Mouse (Mus musculus) CH12.LX (cell line): ENCODE measurements around the gene Fam71b. TPM values are rescaled to one million over a fixed set of nuclear protein-coding genes. Genes with fewer than 3 reads are reported as not detected.
A peak's percentile ranks its signal among the peaks of the same experiment; 100 is the strongest.

Experiments used
- DNase-seq: peaks from one replicate; pipeline ENCODE4 v3.0.0-alpha.2; 2013; ENCODE audit errors: extremely low read depth
- H3K27ac ChIP-seq: 2 replicates; pipeline ENCODE4 v1.5.1; 2012; ENCODE audit warnings: low read depth, mild to moderate bottlenecking, control low read depth, moderate library complexity; ENCODE audit not compliant: insufficient read depth
- H3K27me3 ChIP-seq: replicated peaks from 2 replicates; pipeline ENCODE3; 2012; ENCODE audit warnings: inconsistent platforms
- H3K36me3 ChIP-seq, 2 experiments: replicated peaks in 1 of 2; 2 replicates each; pipeline versions ENCODE3 to v1.6.1; 2012; ENCODE audit warnings: inconsistent platforms in 1 of 2, low read length in 1 of 2, mild to moderate bottlenecking in 1 of 2, mixed read lengths in 1 of 2, moderate library complexity in 1 of 2; ENCODE audit not compliant: control insufficient read depth in 1 of 2, insufficient read depth in 1 of 2
- H3K4me1 ChIP-seq, 2 experiments: 2 replicates each; pipeline ENCODE4 v1.6.1; 2012; ENCODE audit warnings: inconsistent platforms in 1 of 2, moderate library complexity in 1 of 2; ENCODE audit not compliant: insufficient read depth in 2 of 2, control insufficient read depth in 1 of 2
- H3K4me2 ChIP-seq: 2 replicates; pipeline ENCODE4 v1.6.1; 2012; ENCODE audit warnings: low read depth, mild to moderate bottlenecking, control low read depth; ENCODE audit not compliant: poor library complexity, insufficient read depth, severe bottlenecking
- H3K4me3 ChIP-seq, 3 experiments: fragments of 150-350 bp in 1 of 3; sonication (generic) in 1 of 3; replicated peaks in 1 of 3; 2 replicates each; pipeline versions ENCODE3 to v1.5.1; 2011 to 2012; ENCODE audit warnings: low read depth in 2 of 3, low read length in 2 of 3, mild to moderate bottlenecking in 2 of 3, moderate library complexity in 2 of 3, control low read depth in 1 of 3, improper control_type of control experiment in 1 of 3, inconsistent platforms in 1 of 3, mixed read lengths in 1 of 3; ENCODE audit not compliant: poor library complexity in 1 of 3
- H3K79me2 ChIP-seq: replicated peaks from 2 replicates; pipeline ENCODE4 v1.6.1; 2012; ENCODE audit warnings: mild to moderate bottlenecking, moderate library complexity; ENCODE audit not compliant: control insufficient read depth, poor library complexity, insufficient read depth, severe bottlenecking; ENCODE audit errors: extremely low read depth
- H3K9ac ChIP-seq: 2 replicates; pipeline ENCODE4 v1.6.1; 2012; ENCODE audit warnings: low read depth, mild to moderate bottlenecking, control low read depth, moderate library complexity; ENCODE audit not compliant: insufficient read depth
- H3K9me3 ChIP-seq: replicated peaks from 2 replicates; pipeline ENCODE3; 2012; ENCODE audit warnings: low read length, inconsistent platforms, mixed read lengths
- BHLHE40 ChIP-seq: IDR thresholded peaks from 2 replicates; pipeline ENCODE4 v1.6.1; 2011; ENCODE audit warnings: mild to moderate bottlenecking, low read depth, low read length, improper control_type of control experiment
- CHD1 ChIP-seq: IDR thresholded peaks from 2 replicates; pipeline ENCODE4 v1.6.1; 2012; ENCODE audit warnings: low read depth, low read length, improper control_type of control experiment, inconsistent platforms
- CHD2 ChIP-seq: IDR thresholded peaks from 2 replicates; pipeline ENCODE4 v1.6.1; 2011; ENCODE audit warnings: low read length, improper control_type of control experiment
- E2F4 ChIP-seq: IDR thresholded peaks from 2 replicates; pipeline ENCODE4 v1.6.1; 2011; ENCODE audit warnings: low read depth, low read length, improper control_type of control experiment; ENCODE audit not compliant: insufficient replicate concordance
- ELF1 ChIP-seq: IDR thresholded peaks from 2 replicates; pipeline ENCODE4 v1.6.1; 2014; ENCODE audit warnings: low read depth, mild to moderate bottlenecking, inconsistent platforms, low read length, improper control_type of control experiment
- EP300 ChIP-seq: IDR thresholded peaks from 2 replicates; pipeline ENCODE4 v1.6.1; 2011; ENCODE audit warnings: low read length, improper control_type of control experiment
- ETS1 ChIP-seq: conservative IDR thresholded peaks from 2 replicates; pipeline ENCODE4 v1.6.1; 2012; ENCODE audit warnings: low read depth, mild to moderate bottlenecking, inconsistent platforms, low read length, improper control_type of control experiment, moderate library complexity
- GABPA ChIP-seq: IDR thresholded peaks from 2 replicates; pipeline ENCODE4 v1.6.1; 2012; ENCODE audit warnings: low read depth, low read length, improper control_type of control experiment, inconsistent platforms; ENCODE audit not compliant: insufficient replicate concordance
- HCFC1 ChIP-seq: IDR thresholded peaks from 2 replicates; pipeline ENCODE4 v1.6.1; 2012; ENCODE audit warnings: low read depth, mild to moderate bottlenecking, inconsistent platforms, low read length, improper control_type of control experiment
- IRF4 ChIP-seq: IDR thresholded peaks from 2 replicates; pipeline ENCODE4 v1.6.1; 2014; ENCODE audit warnings: low read depth, mild to moderate bottlenecking, inconsistent platforms, low read length, improper control_type of control experiment
- JUND ChIP-seq: conservative IDR thresholded peaks from 2 replicates; pipeline ENCODE4 v1.6.1; 2011; ENCODE audit warnings: low read depth, low read length, improper control_type of control experiment
- MAFK ChIP-seq: IDR thresholded peaks from 2 replicates; pipeline ENCODE4 v1.6.1; 2011; ENCODE audit warnings: low read length, improper control_type of control experiment; ENCODE audit not compliant: insufficient replicate concordance
- MAX ChIP-seq: IDR thresholded peaks from 2 replicates; pipeline ENCODE4 v1.6.1; 2011; ENCODE audit warnings: low read length, improper control_type of control experiment
- MAZ ChIP-seq: IDR thresholded peaks from 2 replicates; pipeline ENCODE4 v1.6.1; 2012; ENCODE audit warnings: low read depth, mild to moderate bottlenecking, inconsistent platforms, low read length, improper control_type of control experiment, moderate library complexity
- MEF2A ChIP-seq: IDR thresholded peaks from 2 replicates; pipeline ENCODE4 v1.6.1; 2014; ENCODE audit warnings: low read depth, mild to moderate bottlenecking, inconsistent platforms, low read length, improper control_type of control experiment, borderline replicate concordance
- MXI1 ChIP-seq: IDR thresholded peaks from 2 replicates; pipeline ENCODE4 v1.6.1; 2011; ENCODE audit warnings: mild to moderate bottlenecking, low read depth, low read length, improper control_type of control experiment
- MYC ChIP-seq: IDR thresholded peaks from 2 replicates; pipeline ENCODE4 v1.6.1; 2011; ENCODE audit warnings: low read depth, mild to moderate bottlenecking, improper control_type of control experiment, low read length
- NELFE ChIP-seq: IDR thresholded peaks from 2 replicates; pipeline ENCODE4 v1.6.1; 2011; ENCODE audit warnings: low read depth, low read length, improper control_type of control experiment
- NRF1 ChIP-seq: IDR thresholded peaks from 2 replicates; pipeline ENCODE4 v1.6.1; 2014; ENCODE audit warnings: low read depth, mild to moderate bottlenecking, inconsistent platforms, low read length, improper control_type of control experiment, moderate library complexity
- PAX5 ChIP-seq: IDR thresholded peaks from 2 replicates; pipeline ENCODE4 v1.6.1; 2012; ENCODE audit warnings: low read length, inconsistent platforms, mixed read lengths
- POLR2A ChIP-seq: IDR thresholded peaks from 2 replicates; pipeline ENCODE4 v1.6.1; 2011; ENCODE audit warnings: low read depth, mild to moderate bottlenecking, improper control_type of control experiment, low read length
- POLR2AphosphoS2 ChIP-seq: IDR thresholded peaks from 2 replicates; pipeline ENCODE4 v1.6.1; 2011; ENCODE audit warnings: low read depth, low read length, improper control_type of control experiment
- RCOR1 ChIP-seq: conservative IDR thresholded peaks from 2 replicates; pipeline ENCODE4 v1.6.1; 2012; ENCODE audit warnings: low read depth, mild to moderate bottlenecking, inconsistent platforms, low read length, improper control_type of control experiment
- SMC3 ChIP-seq: IDR thresholded peaks from 2 replicates; pipeline ENCODE4 v1.6.1; 2011; ENCODE audit warnings: low read depth, low read length, improper control_type of control experiment
- TBP ChIP-seq: conservative IDR thresholded peaks from 2 replicates; pipeline ENCODE4 v1.6.1; 2011; ENCODE audit warnings: low read depth, low read length, improper control_type of control experiment
- TCF12 ChIP-seq: IDR thresholded peaks from 2 replicates; pipeline ENCODE4 v1.6.1; 2014; ENCODE audit warnings: low read depth, mild to moderate bottlenecking, inconsistent platforms, low read length, improper control_type of control experiment
- USF1 ChIP-seq: IDR thresholded peaks from 2 replicates; pipeline ENCODE4 v1.6.1; 2014; ENCODE audit warnings: low read depth, mild to moderate bottlenecking, inconsistent platforms, low read length, improper control_type of control experiment
- USF2 ChIP-seq: conservative IDR thresholded peaks from 2 replicates; pipeline ENCODE4 v1.6.1; 2011; ENCODE audit warnings: low read depth, low read length, improper control_type of control experiment
- ZC3H11A ChIP-seq: IDR thresholded peaks from 2 replicates; pipeline ENCODE4 v1.6.1; 2012; ENCODE audit warnings: low read depth, mild to moderate bottlenecking, inconsistent platforms, low read length, improper control_type of control experiment
- ZKSCAN1 ChIP-seq: IDR thresholded peaks from 2 replicates; pipeline ENCODE4 v1.6.1; 2012; ENCODE audit warnings: low read depth, inconsistent platforms, low read length, improper control_type of control experiment, borderline replicate concordance
- ZMIZ1 ChIP-seq: IDR thresholded peaks from 2 replicates; pipeline ENCODE4 v1.6.1; 2012; ENCODE audit warnings: low read depth, mild to moderate bottlenecking, inconsistent platforms, low read length, improper control_type of control experiment
- dilution Hi-C: fragments of 300-500 bp; cut with MboI; formaldehyde crosslinking; loops from 2 replicates; pipeline ENCODE4 v1.14.3; 2020; ENCODE audit warnings: low sequenced_read_pairs; ENCODE audit not compliant: extremely low pct_unique_long_range_greater_than_20kb, extremely low pct_ligation_motif_present
- in situ Hi-C: fragments of 300-500 bp; cut with MboI; formaldehyde crosslinking; loops from 3 replicates; pipeline ENCODE4 v1.14.3; 2019; ENCODE audit warnings: low sequenced_read_pairs, low pct_ligation_motif_present, low pct_unique_long_range_greater_than_20kb, mixed read lengths
- polyA plus RNA-seq: library from polyadenylated mRNA; unstranded; fragments of >175 nt; gene quantifications from 2 replicates; pipeline ENCODE4 v1.2.1, GENCODE M21; 2012; ENCODE audit warnings: low read depth; ENCODE audit not compliant: insufficient read length
- total RNA-seq, 2 experiments: library from RNA; depleted of rRNA; stranded (reverse); fragments of 300-350 nt in 1 of 2; fragments of >200 nt in 1 of 2; gene quantifications; 2 replicates each; pipeline ENCODE4 v1.2.3; 2012 to 2014

The Fam71b gene
- total and polyA plus RNA-seq, 3 experiments = 0.46 to 2.6 (median 2.4) TPM

DNA sequence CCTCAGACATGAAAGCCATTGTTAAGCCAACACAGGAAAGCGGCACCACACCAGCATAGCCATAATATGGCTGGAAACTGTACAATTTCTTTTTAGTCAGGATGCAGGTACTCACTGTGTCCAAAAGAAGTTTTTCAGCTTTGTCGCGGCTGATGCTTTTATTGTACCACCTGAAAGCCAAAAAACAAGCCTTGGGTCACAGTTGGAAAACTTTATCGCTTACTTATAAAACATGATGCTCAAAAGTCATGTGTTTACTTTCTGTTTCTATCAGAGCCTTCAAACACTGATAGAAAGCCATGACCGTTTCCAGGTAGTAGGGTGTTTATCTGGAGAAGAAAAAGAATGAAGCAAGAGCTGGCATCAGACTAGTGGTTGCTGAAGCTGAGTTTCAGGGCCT lies 48.6 kb upstream of the Fam71b start:
- H3K4me2 ChIP-seq = no peak overlapping the region
- no peaks in the 10 kb centered on the region for H3K79me2 ChIP-seq
- TF ChIP-seq PAX5 (no peak), MEF2A (no peak), ELF1 (no peak), NRF1 (no peak), MAZ (no peak)
- no peaks in the 10 kb centered on the region for H3K27me3 ChIP-seq
- no peak overlapping the region for H3K9ac ChIP-seq
- peaks cover 27 to 66% of the 10 kb centered on the region in 2 experiments for H3K4me1 ChIP-seq
- H3K36me3 ChIP-seq = no peaks in the 10 kb centered on the region
- no peak overlapping the region for H3K4me3 ChIP-seq
- no peak overlapping the region for H3K27ac ChIP-seq
- no peaks in the 10 kb centered on the region for H3K9me3 ChIP-seq
- in situ Hi-C loops (loop anchor here (5.0 kb wide), 1 partner anchor 40 kb away; no protein-coding TSS in a partner anchor), dilution Hi-C loops (no loop called here)
- DNase-seq = no peak

GRCm38 (mm10) chr11:46348416-46348815 lies 47.9 kb upstream of the Fam71b start:
- dilution Hi-C loops = no loop called here
- Histone ChIP-seq H3K36me3 (no peaks in the 10 kb centered on the region), H3K4me3 (no peak overlapping the region), H3K79me2 (no peaks in the 10 kb centered on the region), H3K9me3 (no peaks in the 10 kb centered on the region), H3K27me3 (no peaks in the 10 kb centered on the region), H3K9ac (no peak overlapping the region), H3K4me2 (no peak overlapping the region), H3K4me1 (peaks cover 27 to 62% of the 10 kb centered on the region in 2 experiments), H3K27ac (no peak overlapping the region)
- DNase-seq = peak; percentile 54
- TF ChIP-seq USF2 = no peak
- no peak for TF ChIP-seq JUND
- TF ChIP-seq ZC3H11A = no peak
- TF ChIP-seq ZKSCAN1 = no peak
- TF ChIP-seq NELFE = no peak
- TF ChIP-seq ETS1 = peak; percentile 74
- no peak for TF ChIP-seq RCOR1
- 0 out of 2 replicates have a peak, but pooled peaks have one; percentile 62 for TF ChIP-seq MAFK
- TF ChIP-seq CHD1 = no peak
- TF ChIP-seq MYC = peak; percentile 67; the same call in 1 of the 2 replicates
- TF ChIP-seq POLR2A = no peak
- 0 out of 2 replicates have a peak, but pooled peaks have one; percentile 7 for TF ChIP-seq TCF12
- TF ChIP-seq POLR2AphosphoS2 = no peak
- no peak for TF ChIP-seq NRF1
- no peak for TF ChIP-seq E2F4
- TF ChIP-seq TBP = no peak
- TF ChIP-seq MXI1 = no peak
- peak; percentile 54 for TF ChIP-seq EP300
- TF ChIP-seq HCFC1 = no peak
- TF ChIP-seq IRF4 = no peak
- no peak for TF ChIP-seq ZMIZ1
- 0 out of 2 replicates have a peak, but pooled peaks have one; percentile 2 for TF ChIP-seq SMC3
- TF ChIP-seq GABPA = no peak
- TF ChIP-seq CHD2 = no peak
- no peak for TF ChIP-seq USF1
- peak; percentile 34; the same call in 1 of the 2 replicates for TF ChIP-seq MEF2A
- TF ChIP-seq BHLHE40 = peak; percentile 91
- peak; percentile 65; the same call in 1 of the 2 replicates for TF ChIP-seq MAX
- in situ Hi-C loops = loop anchor here (5.0 kb wide), 1 partner anchor 41 kb away; no protein-coding TSS in a partner anchor
